Mouse (Mus musculus) gastrocnemius, postnatal 14 days (tissue): Measurements from ENCODE around the gene Gm45753. TPM values are rescaled to one million over a fixed set of nuclear protein-coding genes. Genes with fewer than 3 reads are reported as not detected.

Experiments used
- DNase-seq: peaks from one replicate; pipeline ENCODE4 v3.0.0; 2021; ENCODE audit warnings: mixed read lengths
- intact Hi-C: fragments of 180-260 bp; cut with DNase I; formaldehyde crosslinking; loops from one replicate; pipeline ENCODE4 v1.15.1; 2025; ENCODE audit warnings: low total_unique reads
- total RNA-seq, 2 experiments: library from RNA; stranded (reverse); gene quantifications; 2 replicates each; pipeline ENCODE4 v1.2.3; 2021

The Gm45753 gene
- total RNA-seq, 2 experiments from 2014 or later = not detected

GRCm38 (mm10) chr8:45235228-45235627 lies 73.0 kb downstream of the Gm45753 start:
- no peak for DNase-seq
- intact Hi-C loops = no loop called here

- DNase-seq = no peak
- intact Hi-C loops = no loop called here
Observed at GRCm38 (mm10) chr8:45233256-45233655, 75.0 kb downstream of the Gm45753 start.

Other genes with a start within 250 kb of the Gm45753 start
- not detected for gene Mtnr1a, start 239.3 kb downstream of the Gm45753 start, total RNA-seq
- gene F11, start 46.4 kb downstream of the Gm45753 start, total RNA-seq = not detected
- not detected for gene Klkb1, start 13.6 kb downstream of the Gm45753 start, total RNA-seq
- 1 to 10 TPM in 1 of 2 experiments, under 1 TPM in 1; 0.73 to 1.0 TPM for gene Cyp4v3, start 24.8 kb upstream of the Gm45753 start, total RNA-seq
- gene Fam149a, start 73.8 kb upstream of the Gm45753 start, total RNA-seq = 1 to 10 TPM; 3.2 to 3.7 TPM
- 1 to 10 TPM; 2.4 to 3.5 TPM for gene Tlr3, start 102.6 kb upstream of the Gm45753 start, total RNA-seq
- 10 to 100 TPM; 16.9 to 17.3 TPM for gene Sorbs2, start 199.3 kb upstream of the Gm45753 start, total RNA-seq